Mouse (Mus musculus) liver, postnatal 0 days (tissue): ENCODE measurements at regions not wholly inside any gene's neighbourhood (a gene's known extent, or its start where the extent isn't known, plus 50 kb on each side); places are given as distances from the start of the nearest gene placed in this dataset.

ENCODE experiments used
- CTCF ChIP-seq: sonication (generic); IDR thresholded peaks from 2 replicates; pipeline ENCODE4 v1.5.1; 2016; ENCODE audit warnings: antibody characterized with exemption, low read depth
- EP300 ChIP-seq: IDR thresholded peaks from 2 replicates; pipeline ENCODE4 v1.6.1; 2016; ENCODE audit warnings: antibody characterized with exemption, low read depth, mild to moderate bottlenecking

- TF ChIP-seq CTCF (no peak), EP300 (no peak)
Observed at GRCm38 (mm10) chr19:15809008-15809407, 138.1 kb downstream of the Psat1 start.
